Mouse (Mus musculus) kidney, adult 2 months (tissue): ENCODE data around the gene Sh2d3c. TPM values are rescaled to one million over a fixed set of nuclear protein-coding genes. Genes with fewer than 3 reads are reported as not detected.

ENCODE experiments used
- DNase-seq: peaks from one replicate; pipeline ENCODE4 v3.0.0; 2021
- H3K27ac ChIP-seq: fragments of 200-500 bp; 2 replicates; pipeline ENCODE4 v1.5.1; 2012; ENCODE audit warnings: low read depth, low read length, control low read depth, inconsistent platforms; ENCODE audit not compliant: insufficient read depth
- H3K27me3 ChIP-seq: fragments of 200-500 bp; replicated peaks from 2 replicates; pipeline ENCODE4 v1.6.1; 2012; ENCODE audit warnings: mild to moderate bottlenecking, moderate library complexity, low read length, inconsistent platforms; ENCODE audit not compliant: control insufficient read depth, insufficient read depth
- H3K36me3 ChIP-seq: fragments of 200-500 bp; 2 replicates; pipeline ENCODE4 v1.6.1; 2012; ENCODE audit warnings: mild to moderate bottlenecking, moderate library complexity, low read length, inconsistent platforms; ENCODE audit not compliant: control insufficient read depth, insufficient read depth
- H3K4me1 ChIP-seq: fragments of 200-500 bp; 2 replicates; pipeline ENCODE4 v1.6.1; 2011; ENCODE audit warnings: low read length; ENCODE audit not compliant: control insufficient read depth, insufficient read depth
- H3K4me3 ChIP-seq: fragments of 200-500 bp; 2 replicates; pipeline ENCODE4 v1.5.1; 2011; ENCODE audit warnings: mild to moderate bottlenecking, low read depth, low read length, control low read depth; ENCODE audit not compliant: insufficient read depth
- CTCF ChIP-seq: fragments of 200-500 bp; conservative IDR thresholded peaks from 2 replicates; pipeline ENCODE4 v1.5.1; 2011; ENCODE audit warnings: low read depth, mild to moderate bottlenecking, control low read depth, low read length, moderate library complexity, mixed read lengths; ENCODE audit not compliant: insufficient read depth, insufficient read length
- POLR2A ChIP-seq: fragments of 200-500 bp; IDR thresholded peaks from one replicate; pipeline ENCODE4 v1.6.1; 2011; ENCODE audit warnings: low read depth, low read length, control low read depth
- WGBS: fragments of 180-500 bp; shearing (Covaris S2); methylation state at CpG from one replicate; pipeline ENCODE4 v1.1.7; 2018; 5-methylcytosine and 5-hydroxymethylcytosine counted together
- polyA plus RNA-seq: library from polyadenylated mRNA; depleted of rRNA; stranded (reverse); fragments of >200 nt; gene quantifications from 2 replicates; pipeline ENCODE4 v1.2.3, GENCODE M21; 2012; rRNA removed

The Sh2d3c gene
- polyA plus RNA-seq = 28.4 and 30.4 TPM in 2 replicates

- Histone ChIP-seq H3K4me3 (no peak within 1 kb of the TSS; the same call in 1 of the 2 replicates), H3K4me1 (peaks cover 3% of the 10 kb centered on the region; the same call in 1 of the 2 replicates), H3K27ac (no peak within 1 kb of the TSS)
These were observed at the start of gene Sh2d3c for GRCm38 (mm10) chr2:32720681-32721229. Sh2d3c (plus strand) TSS chr2:32721055.

GRCm38 (mm10) chr2:32671147-32671546 lies 49.7 kb upstream of the Sh2d3c start:
- Histone ChIP-seq H3K36me3 (no peaks in the 10 kb centered on the region), H3K4me1 (no peaks in the 10 kb centered on the region), H3K27me3 (no peaks in the 10 kb centered on the region), H3K4me3 (no peak overlapping the region), H3K27ac (no peak overlapping the region)
- peak; percentile 69 for DNase-seq
- WGBS = 73% methylated on average over 9 of the region's 9 CpGs
- no peak for TF ChIP-seq POLR2A
- no peak for TF ChIP-seq CTCF

More at GRCm38 (mm10) chr2:32720681-32721229, at the start of gene Sh2d3c:
- TF ChIP-seq CTCF = no peak
- TF ChIP-seq POLR2A = no peak
- no peaks in the 10 kb centered on the region for H3K36me3 ChIP-seq
- peak; percentile 53 for DNase-seq
- no peaks in the 10 kb centered on the region for H3K27me3 ChIP-seq
- WGBS = 50% methylated on average over 8 of the region's 8 CpGs

- WGBS = 85% methylated on average over 9 of the region's 9 CpGs
- no peak overlapping the region for H3K4me3 ChIP-seq
- H3K36me3 ChIP-seq = no peaks in the 10 kb centered on the region
- no peak for TF ChIP-seq POLR2A
- TF ChIP-seq CTCF = no peak
- no peaks in the 10 kb centered on the region for H3K27me3 ChIP-seq
- DNase-seq = no peak
- H3K4me1 ChIP-seq = no peaks in the 10 kb centered on the region
- no peak overlapping the region for H3K27ac ChIP-seq
These were observed 48.8 kb upstream of the Sh2d3c start for GRCm38 (mm10) chr2:32671907-32672595.

- no peak for TF ChIP-seq CTCF
- no peak for TF ChIP-seq POLR2A
- peak; percentile 62 for DNase-seq
- H3K4me3 ChIP-seq = no peak overlapping the region
- no peak overlapping the region for H3K27ac ChIP-seq
- H3K36me3 ChIP-seq = no peaks in the 10 kb centered on the region
- WGBS = 65% methylated on average over 16 of the region's 16 CpGs
- H3K27me3 ChIP-seq = no peaks in the 10 kb centered on the region
- no peaks in the 10 kb centered on the region for H3K4me1 ChIP-seq
These were observed 47.5 kb upstream of the Sh2d3c start for GRCm38 (mm10) chr2:32673176-32673917.

GRCm38 (mm10) chr2:32676821-32677220 lies 44.0 kb upstream of the Sh2d3c start:
- TF ChIP-seq CTCF = peak; percentile 28
- TF ChIP-seq POLR2A = no peak
- WGBS = 92% methylated on average over 3 of the region's 3 CpGs
- H3K27me3 ChIP-seq = no peaks in the 10 kb centered on the region
- H3K36me3 ChIP-seq = no peaks in the 10 kb centered on the region
- H3K4me1 ChIP-seq = no peaks in the 10 kb centered on the region
- H3K4me3 ChIP-seq = no peak overlapping the region
- no peak overlapping the region for H3K27ac ChIP-seq
- DNase-seq = no peak

- TF ChIP-seq CTCF = no peak
- no peak for TF ChIP-seq POLR2A
- H3K27ac ChIP-seq = no peak overlapping the region
- no peak overlapping the region for H3K4me3 ChIP-seq
- no peaks in the 10 kb centered on the region for H3K27me3 ChIP-seq
- peak; percentile 63 for DNase-seq
- H3K36me3 ChIP-seq = no peaks in the 10 kb centered on the region
- H3K4me1 ChIP-seq = no peaks in the 10 kb centered on the region
- WGBS = 69% methylated on average over 7 of the region's 7 CpGs
These were observed 43.2 kb upstream of the Sh2d3c start for GRCm38 (mm10) chr2:32677683-32678082.

- H3K4me1 ChIP-seq = no peaks in the 10 kb centered on the region
- 36% methylated on average over 7 of the region's 7 CpGs for WGBS
- 0 out of 2 replicates have a peak overlapping the region, but pooled peaks have one; percentile 6 for H3K27ac ChIP-seq
- H3K27me3 ChIP-seq = no peaks in the 10 kb centered on the region
- H3K4me3 ChIP-seq = no peak overlapping the region
- DNase-seq = peak; percentile 69
- TF ChIP-seq POLR2A (no peak), CTCF (no peak)
- 0 out of 2 replicates have a peak, but pooled peaks cover 2% of the 10 kb centered on the region for H3K36me3 ChIP-seq
These were observed 40.8 kb upstream of the Sh2d3c start for GRCm38 (mm10) chr2:32680051-32680451.
